Mouse (Mus musculus): ENCODE measurements around the gene Chodl.

DNA sequence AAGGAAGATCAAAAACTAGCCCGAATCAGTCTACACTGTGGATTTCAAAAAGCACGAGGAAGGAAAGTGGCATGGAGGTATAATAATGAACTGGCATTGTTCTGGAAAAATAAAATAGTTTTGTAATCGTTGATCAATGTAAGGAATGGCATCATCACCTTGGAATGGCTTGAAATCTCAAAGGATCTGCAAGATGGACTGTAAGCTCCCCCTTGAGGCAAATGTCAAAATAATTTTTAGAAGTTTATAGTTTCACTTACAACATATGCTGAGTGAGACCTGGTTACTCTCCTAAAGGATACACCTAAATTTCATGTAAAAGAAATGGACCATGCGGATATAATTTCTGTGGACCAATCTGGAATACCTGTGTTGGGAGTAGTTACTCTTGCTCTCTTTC, 19.6 kb downstream of the Chodl start:
- no peak for TF ChIP-seq CTCF (conservative IDR thresholded peaks at IDR 0.05; ENCODE audit: insufficient read depth, insufficient read length, low read depth, low read length)
- TF ChIP-seq POLR2A (IDR thresholded peaks at IDR 0.05; ENCODE audit: low read depth, low read length): no peak
